Mouse (Mus musculus) stomach, embryonic 16.5 days (tissue): ENCODE results near the gene Gng12. TPM values are rescaled to one million over a fixed set of nuclear protein-coding genes. Genes with fewer than 3 reads are reported as not detected.
"Not testable (repeated sequence)": the region's sequence is repeated elsewhere in the genome, so short reads cannot be mapped to it uniquely, and the experiment has no call there.

Source experiments
- ATAC-seq: fragments of 200-750 bp; cut with Nextera tagmentation; 2 replicates; pipeline ENCODE4 v1.8.0; 2017; ENCODE audit warnings: moderate number of reproducible peaks, moderate TSS enrichment; ENCODE audit not compliant: insufficient read depth, low FRiP score
- H3K27ac ChIP-seq: fragments of 300-500 bp; sonication (generic); 2 replicates; pipeline ENCODE4 v1.5.1; 2014; ENCODE audit warnings: low read length
- H3K27me3 ChIP-seq: fragments of 300-500 bp; sonication (generic); 2 replicates; pipeline ENCODE4 v1.6.1; 2014; ENCODE audit warnings: low read length, control low read depth, mixed read lengths; ENCODE audit not compliant: control insufficient read depth, insufficient read depth
- H3K36me3 ChIP-seq: fragments of 300-500 bp; sonication (generic); 2 replicates; pipeline ENCODE4 v1.6.1; 2014; ENCODE audit warnings: low read length; ENCODE audit not compliant: control insufficient read depth, insufficient read depth
- H3K4me1 ChIP-seq: fragments of 300-500 bp; sonication (generic); 2 replicates; pipeline ENCODE4 v1.6.1; 2014; ENCODE audit warnings: low read length, control low read depth, mixed read lengths; ENCODE audit not compliant: control insufficient read depth, insufficient read depth
- H3K4me2 ChIP-seq: fragments of 300-500 bp; sonication (generic); 2 replicates; pipeline ENCODE4 v1.6.1; 2014; ENCODE audit warnings: low read depth, low read length, mixed read lengths
- H3K4me3 ChIP-seq: fragments of 300-500 bp; sonication (generic); replicated peaks from 2 replicates; pipeline ENCODE4 v1.5.1; 2014; ENCODE audit warnings: mild to moderate bottlenecking, low read length
- H3K9ac ChIP-seq: fragments of 300-500 bp; sonication (generic); 2 replicates; pipeline ENCODE4 v1.6.1; 2014; ENCODE audit warnings: low read length
- H3K9me3 ChIP-seq: fragments of 300-500 bp; sonication (generic); replicated peaks from 2 replicates; pipeline ENCODE4 v1.6.1; 2016; ENCODE audit warnings: low read length, control low read depth; ENCODE audit not compliant: control insufficient read depth
- WGBS: fragments of 180-500 bp; shearing (Covaris S2); extraction: QIAGEN DNeasy Blood & Tissue Kit; methylation state at CpG from one replicate; pipeline ENCODE4 v1.1.7; 2014; 5-methylcytosine and 5-hydroxymethylcytosine counted together
- polyA plus RNA-seq: library from polyadenylated mRNA; unstranded; fragments of >200 nt; fragmentation: Nextera tagmentation; extraction: Ambion mirVana; gene quantifications from 2 replicates; pipeline ENCODE4 v1.2.1, GENCODE M21; 2015

Gng12 gene
- 132 and 149 TPM in 2 replicates for polyA plus RNA-seq

- peak; percentile 97 for ATAC-seq
- Histone ChIP-seq H3K9ac (peak within 1 kb of the TSS; percentile 93), H3K9me3 (no peaks in the 10 kb centered on the region), H3K27me3 (no peaks in the 10 kb centered on the region), H3K27ac (peak within 1 kb of the TSS; percentile 84), H3K36me3 (no peaks in the 10 kb centered on the region), H3K4me3 (peak within 1 kb of the TSS; percentile 81), H3K4me2 (peak within 1 kb of the TSS; percentile 86), H3K4me1 (peaks cover 10% of the 10 kb centered on the region)
- WGBS: under 1% methylated on average over 96 of the region's 98 CpGs
Observed at GRCm38 (mm10) chr6:66896119-66896920, at the start of gene Gng12. Gene Gng12 (plus strand): TSS chr6:66896397.

- Histone ChIP-seq H3K4me1 (no peaks in the 10 kb centered on the region), H3K4me2 (no peak overlapping the region), H3K9me3 (no peaks in the 10 kb centered on the region), H3K9ac (no peak overlapping the region), H3K36me3 (no peaks in the 10 kb centered on the region), H3K4me3 (no peak overlapping the region), H3K27ac (no peak overlapping the region), H3K27me3 (no peaks in the 10 kb centered on the region)
- no peak for ATAC-seq
- 15% methylated on average over 4 of the region's 4 CpGs for WGBS
Observed at GRCm38 (mm10) chr6:66848936-66849335, 47.3 kb upstream of the Gng12 start.

- no peaks in the 10 kb centered on the region for H3K36me3 ChIP-seq
- H3K4me3 ChIP-seq: no peak overlapping the region
- no peaks in the 10 kb centered on the region for H3K4me1 ChIP-seq
- no peak for ATAC-seq
- no peak overlapping the region for H3K27ac ChIP-seq
- H3K4me2 ChIP-seq: no peak overlapping the region
- no peak overlapping the region for H3K9ac ChIP-seq
- H3K27me3 ChIP-seq: no peaks in the 10 kb centered on the region
- no peaks in the 10 kb centered on the region for H3K9me3 ChIP-seq
Observed at GRCm38 (mm10) chr6:66856236-66856635, 40.0 kb upstream of the Gng12 start.

- 77% methylated on average over 1 of the region's 1 CpGs for WGBS
- Histone ChIP-seq H3K27me3 (no peaks in the 10 kb centered on the region), H3K4me2 (no peak overlapping the region), H3K4me1 (no peaks in the 10 kb centered on the region), H3K9me3 (no peaks in the 10 kb centered on the region), H3K9ac (no peak overlapping the region), H3K4me3 (no peak overlapping the region), H3K36me3 (no peaks in the 10 kb centered on the region), H3K27ac (no peak overlapping the region)
- no peak for ATAC-seq
Observed at GRCm38 (mm10) chr6:66858356-66858755, 37.8 kb upstream of the Gng12 start.

GRCm38 (mm10) chr6:66859391-66859790 lies 36.8 kb upstream of the Gng12 start:
- H3K27me3 ChIP-seq: no peaks in the 10 kb centered on the region
- no peak for ATAC-seq
- H3K4me1 ChIP-seq: no peaks in the 10 kb centered on the region
- H3K4me3 ChIP-seq: no peak overlapping the region
- no peaks in the 10 kb centered on the region for H3K36me3 ChIP-seq
- H3K4me2 ChIP-seq: no peak overlapping the region
- H3K9ac ChIP-seq: no peak overlapping the region
- no peak overlapping the region for H3K27ac ChIP-seq
- H3K9me3 ChIP-seq: no peaks in the 10 kb centered on the region

GRCm38 (mm10) chr6:66864463-66864862 lies 31.7 kb upstream of the Gng12 start:
- WGBS: 69% methylated on average over 2 of the region's 2 CpGs
- H3K4me2 ChIP-seq: no peak overlapping the region
- H3K36me3 ChIP-seq: no peaks in the 10 kb centered on the region
- ATAC-seq: no peak
- no peak overlapping the region for H3K9ac ChIP-seq
- no peaks in the 10 kb centered on the region for H3K9me3 ChIP-seq
- no peak overlapping the region for H3K27ac ChIP-seq
- H3K27me3 ChIP-seq: no peaks in the 10 kb centered on the region
- no peaks in the 10 kb centered on the region for H3K4me1 ChIP-seq
- no peak overlapping the region for H3K4me3 ChIP-seq

GRCm38 (mm10) chr6:66866295-66866694 lies 29.9 kb upstream of the Gng12 start:
- Histone ChIP-seq H3K4me1 (no peaks in the 10 kb centered on the region), H3K36me3 (no peaks in the 10 kb centered on the region), H3K27ac (no peak overlapping the region), H3K4me3 (no peak overlapping the region), H3K9me3 (no peaks in the 10 kb centered on the region), H3K4me2 (no peak overlapping the region), H3K27me3 (no peaks in the 10 kb centered on the region), H3K9ac (no peak overlapping the region)
- ATAC-seq: no peak
- WGBS: 92% methylated on average over 1 of the region's 1 CpGs

GRCm38 (mm10) chr6:66877048-66877447 lies 19.1 kb upstream of the Gng12 start:
- not testable (repeated sequence) for H3K27ac ChIP-seq, H3K4me1 ChIP-seq, ATAC-seq, H3K36me3 ChIP-seq, H3K4me2 ChIP-seq, H3K4me3 ChIP-seq, H3K9me3 ChIP-seq, H3K27me3 ChIP-seq, H3K9ac ChIP-seq
- WGBS: 93% methylated on average over 12 of the region's 13 CpGs

- no peaks in the 10 kb centered on the region for H3K4me1 ChIP-seq
- no peak overlapping the region for H3K4me3 ChIP-seq
- H3K4me2 ChIP-seq: no peak overlapping the region
- no peak overlapping the region for H3K27ac ChIP-seq
- no peaks in the 10 kb centered on the region for H3K27me3 ChIP-seq
- WGBS: 84% methylated on average over 3 of the region's 3 CpGs
- no peaks in the 10 kb centered on the region for H3K36me3 ChIP-seq
- H3K9ac ChIP-seq: no peak overlapping the region
- no peak for ATAC-seq
- no peaks in the 10 kb centered on the region for H3K9me3 ChIP-seq
Observed at GRCm38 (mm10) chr6:66890349-66891158, 5.6 kb upstream of the Gng12 start.
